Mouse (Mus musculus): Measurements from ENCODE around the gene Osbpl8.

DNA sequence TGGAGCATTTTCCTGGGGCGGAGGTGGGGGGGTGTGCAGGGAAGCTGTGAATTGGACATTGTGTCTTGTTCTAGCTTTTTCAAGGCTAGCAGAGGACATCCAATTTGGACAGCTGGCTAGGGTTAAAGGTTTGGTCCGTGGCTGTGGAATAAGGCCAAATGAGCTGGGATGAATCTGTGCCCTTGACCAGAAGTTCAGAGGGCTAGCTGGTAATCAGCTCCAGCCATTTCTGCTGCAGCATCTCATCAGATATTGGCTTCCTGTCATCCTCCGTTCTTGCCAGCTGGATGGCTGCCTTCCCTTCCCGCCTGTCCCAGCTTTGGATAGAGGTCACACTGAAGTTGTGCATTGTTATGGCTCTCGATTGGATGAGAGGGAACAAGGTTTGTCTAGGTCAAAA is 164.8 kb downstream of the Osbpl8 start:
- TF ChIP-seq GATA1 (IDR thresholded peaks at IDR 0.05; ENCODE audit: borderline replicate concordance, low read length), result no peak
- no peak for TF ChIP-seq CTCF (IDR thresholded peaks at IDR 0.05; ENCODE audit: low read depth, low read length)

Measured in G1E (cell line).